Mouse (Mus musculus) heart, postnatal 0 days (tissue): ENCODE data around the gene Sorbs2.

Experiments
- CTCF ChIP-seq: IDR thresholded peaks from 2 replicates; pipeline ENCODE4 v1.5.1; 2016; ENCODE audit warnings: antibody characterized with exemption, control low read depth, low read depth
- EP300 ChIP-seq: IDR thresholded peaks from 2 replicates; pipeline ENCODE4 v1.6.1; 2016; ENCODE audit warnings: antibody characterized with exemption, low read depth

- TF ChIP-seq CTCF = no peak
- no peak for TF ChIP-seq EP300
These were observed 20.1 kb downstream of the Sorbs2 start for GRCm38 (mm10) chr8:45527708-45528107.
